Mouse (Mus musculus) monocyte, adult 59 days (primary cell): ENCODE measurements around the gene Fam161b. TPM values are rescaled to one million over a fixed set of nuclear protein-coding genes. Genes with fewer than 3 reads are reported as not detected.

Experiments used
- total RNA-seq, 2 experiments: library from RNA; stranded (reverse); gene quantifications; one replicate each; pipeline ENCODE4 v1.2.4; 2023

Gene Fam161b
- total RNA-seq: 1 to 10 TPM in 1 of 2 experiments, under 1 TPM in 1; 0.49 to 1.1 TPM

GRCm38 (mm10) chr12:84361555-84362489, at the start of gene Fam161b, which contains the start of gene Coq6:
Gene Fam161b (minus strand): TSS chr12:84361833.
Gene Coq6 (plus strand): TSS chr12:84361657.

GRCm38 (mm10) chr12:84408819-84409507, 47.3 kb upstream of the Fam161b start, which contains the start of the genes Entpd5 and Bbof1:
Gene Entpd5 (minus strand): TSS chr12:84409029.
Gene Bbof1 (plus strand): TSS chr12:84409071.

GRCm38 (mm10) chr12:84316721-84317621, 44.7 kb downstream of the Fam161b start, which contains the start of gene Zfp410:
Gene Zfp410 (plus strand): TSS chr12:84316852.

Other genes starting within 250 kb of the Fam161b start
- gene Dnal1, start 247.5 kb downstream of the Fam161b start, total RNA-seq: under 1 TPM; 0.52 to 0.73 TPM
- gene Pnma1, start 213.3 kb downstream of the Fam161b start, total RNA-seq: 1 to 10 TPM; 3.1 to 4.0 TPM
- gene Elmsan1, start 143.0 kb downstream of the Fam161b start, total RNA-seq: 100 to 1,000 TPM in 1 of 2 experiments, 10 to 100 TPM in 1; 93.3 to 105 TPM
- gene Ptgr2, start 76.6 kb downstream of the Fam161b start, total RNA-seq: 10 to 100 TPM; 18.1 to 18.3 TPM
- 10 to 100 TPM; 30.7 to 34.7 TPM for gene Zfp410, start 45.0 kb downstream of the Fam161b start, total RNA-seq
- gene Coq6, start 176 bp downstream of the Fam161b start, total RNA-seq: 1 to 10 TPM; 9.4 TPM
- gene Entpd5, start 47.2 kb upstream of the Fam161b start, total RNA-seq: 1 to 10 TPM; 5.5 to 5.7 TPM
- gene Bbof1, start 47.2 kb upstream of the Fam161b start, total RNA-seq: under 1 TPM in 1 of 2 experiments, not detected in 1; 0.26 TPM
- 10 to 100 TPM; 27.7 to 29.6 TPM for gene Rnf113a2, start 55.4 kb upstream of the Fam161b start, total RNA-seq
- 1 to 10 TPM; 6.7 TPM for gene Aldh6a1, start 89.2 kb upstream of the Fam161b start, total RNA-seq
- 10 to 100 TPM in 1 of 2 experiments, 1 to 10 TPM in 1; 8.3 to 10.5 TPM for gene Lin52, start 89.6 kb upstream of the Fam161b start, total RNA-seq
- gene Vsx2, start 207.9 kb upstream of the Fam161b start, total RNA-seq: not detected